Mouse (Mus musculus) c-Kit-negative CD71-positive TER-119-positive erythroid progenitor cells, embryonic 14.5 days (primary cell): ENCODE measurements around the gene Btg3.

Experiments
- DNase-seq: peaks from one replicate; pipeline ENCODE4 v3.0.0-alpha.2; 2013; ENCODE audit warnings: low read depth, low spot score

Btg3 gene

GRCm38 (mm10) chr16:78346662-78347327 lies 30.2 kb downstream of the Btg3 start:
- DNase-seq: no peak

- no peak for DNase-seq
Measured at GRCm38 (mm10) chr16:78343792-78344191, 33.2 kb downstream of the Btg3 start.

- DNase-seq: no peak
Measured at GRCm38 (mm10) chr16:78342767-78343166, 34.2 kb downstream of the Btg3 start.

- no peak for DNase-seq
Measured at GRCm38 (mm10) chr16:78341356-78341755, 35.6 kb downstream of the Btg3 start.

GRCm38 (mm10) chr16:78337226-78337625 lies 39.8 kb downstream of the Btg3 start:
- no peak for DNase-seq

- no peak for DNase-seq
Measured at GRCm38 (mm10) chr16:78327999-78328398, 49.0 kb downstream of the Btg3 start.

GRCm38 (mm10) chr16:78327562-78327961 lies 49.4 kb downstream of the Btg3 start:
- no peak for DNase-seq

- DNase-seq: no peak
Measured at GRCm38 (mm10) chr16:78325972-78326848, 50.8 kb downstream of the Btg3 start.

GRCm38 (mm10) chr16:78322140-78322539 lies 54.9 kb downstream of the Btg3 start:
- no peak for DNase-seq

GRCm38 (mm10) chr16:78321559-78321958 lies 55.4 kb downstream of the Btg3 start:
- no peak for DNase-seq

GRCm38 (mm10) chr16:78319711-78320110 lies 57.3 kb downstream of the Btg3 start:
- DNase-seq: no peak

- no peak for DNase-seq
Measured at GRCm38 (mm10) chr16:78317960-78318359, 59.0 kb downstream of the Btg3 start.

- no peak for DNase-seq
Measured at GRCm38 (mm10) chr16:78316849-78317248, 60.1 kb downstream of the Btg3 start.

- no peak for DNase-seq
Measured at GRCm38 (mm10) chr16:78314026-78314425, 63.0 kb downstream of the Btg3 start.

GRCm38 (mm10) chr16:78313135-78313887 lies 63.7 kb downstream of the Btg3 start:
- DNase-seq: no peak

- no peak for DNase-seq
Measured at GRCm38 (mm10) chr16:78309258-78309657, 67.7 kb downstream of the Btg3 start.

GRCm38 (mm10) chr16:78307476-78308192 lies 69.4 kb downstream of the Btg3 start:
- DNase-seq: no peak

GRCm38 (mm10) chr16:78306606-78307005 lies 70.4 kb downstream of the Btg3 start:
- DNase-seq: no peak

GRCm38 (mm10) chr16:78305606-78306100 lies 71.3 kb downstream of the Btg3 start:
- no peak for DNase-seq

GRCm38 (mm10) chr16:78302678-78303050 lies 74.3 kb downstream of the Btg3 start:
- no peak for DNase-seq
